Mouse (Mus musculus) adrenal gland (tissue): Measurements from ENCODE around the gene Slc25a11.

Experiments used
- intact Hi-C: fragments of 180-260 bp; cut with DNase I; formaldehyde crosslinking; loops from one replicate; pipeline ENCODE4 v1.15.1; 2025

The Slc25a11 gene

GRCm38 (mm10) chr11:70668771-70669505 is 21.7 kb upstream of the Slc25a11 start, which contains the start of gene Spag7:
Gene Spag7 (minus strand): TSS chr11:70669416.
- intact Hi-C loops = loop anchor here (1.0 kb wide), 1 partner anchor 15 kb away; the partner anchor contains the start of gene Pfn1

GRCm38 (mm10) chr11:70668335-70668770 is 21.1 kb upstream of the Slc25a11 start:
- intact Hi-C loops = no loop called here

GRCm38 (mm10) chr11:70667271-70668150 is 20.2 kb upstream of the Slc25a11 start:
- intact Hi-C loops = no loop called here

GRCm38 (mm10) chr11:70666687-70667086 is 19.4 kb upstream of the Slc25a11 start:
- intact Hi-C loops = no loop called here

- intact Hi-C loops = no loop called here
Measured at GRCm38 (mm10) chr11:70664741-70665140, 17.5 kb upstream of the Slc25a11 start.

- intact Hi-C loops = no loop called here
Measured at GRCm38 (mm10) chr11:70663957-70664356, 16.7 kb upstream of the Slc25a11 start.

GRCm38 (mm10) chr11:70663101-70663500 is 15.8 kb upstream of the Slc25a11 start:
- intact Hi-C loops = no loop called here

GRCm38 (mm10) chr11:70660571-70660970 is 13.3 kb upstream of the Slc25a11 start:
- intact Hi-C loops = no loop called here

GRCm38 (mm10) chr11:70658942-70659341 is 11.7 kb upstream of the Slc25a11 start:
- intact Hi-C loops = no loop called here

- intact Hi-C loops = no loop called here
Measured at GRCm38 (mm10) chr11:70658521-70658920, 11.2 kb upstream of the Slc25a11 start.

GRCm38 (mm10) chr11:70657991-70658390 is 10.7 kb upstream of the Slc25a11 start:
- intact Hi-C loops = no loop called here

- intact Hi-C loops = no loop called here
Measured at GRCm38 (mm10) chr11:70657573-70657972, 10.3 kb upstream of the Slc25a11 start.

GRCm38 (mm10) chr11:70656964-70657363 is 9.7 kb upstream of the Slc25a11 start, which contains the start of gene Eno3:
Gene Eno3 (plus strand): TSS chr11:70657202.
- intact Hi-C loops = no loop called here

- intact Hi-C loops = no loop called here
Measured at GRCm38 (mm10) chr11:70656456-70656927, 9.2 kb upstream of the Slc25a11 start.

GRCm38 (mm10) chr11:70655571-70656455 is 8.5 kb upstream of the Slc25a11 start:
- intact Hi-C loops = no loop called here

- intact Hi-C loops = loop anchor here (1.0 kb wide), 1 partner anchor 14 kb away; the partner anchor contains the start of gene Spag7
Measured at GRCm38 (mm10) chr11:70654923-70655570, 7.8 kb upstream of the Slc25a11 start.

- intact Hi-C loops = loop anchor here (1.0 kb wide), 1 partner anchor 15 kb away; the partner anchor contains the start of gene Spag7
Measured at GRCm38 (mm10) chr11:70654198-70654922, 7.1 kb upstream of the Slc25a11 start, which contains the start of gene Pfn1. Gene Pfn1 (minus strand): TSS chr11:70654644.

GRCm38 (mm10) chr11:70653345-70654197 is 6.3 kb upstream of the Slc25a11 start:
- intact Hi-C loops = loop anchor here (1.0 kb wide), 1 partner anchor 16 kb away; the partner anchor contains the start of gene Spag7
